Mouse (Mus musculus): ENCODE measurements around the gene Vmac. TPM values are rescaled to one million over a fixed set of nuclear protein-coding genes. Genes with fewer than 3 reads are reported as not detected.
A peak's percentile ranks its signal among the peaks of the same experiment; 100 is the strongest.

The Vmac gene
- polyA plus RNA-seq, 1 experiment, result 32.8 TPM

GRCm38 (mm10) chr17:56673647-56674416 lies 44.0 kb downstream of the Vmac start:
- Histone ChIP-seq H3K36me3 (ENCODE audit: control insufficient read depth, insufficient read depth, low read length) (no peaks in the 10 kb centered on the region), H3K27me3 (replicated peaks; ENCODE audit: control insufficient read depth, insufficient read depth, low read length) (no peaks in the 10 kb centered on the region), H3K4me3 (ENCODE audit: insufficient read depth, low read depth, low read length) (peak overlapping the region; percentile 88), H3K4me1 (ENCODE audit: control insufficient read depth, insufficient read depth, low read length) (no peaks in the 10 kb centered on the region), H3K27ac (ENCODE audit: insufficient read depth, low read depth, low read length) (no peak overlapping the region)
- no peak for DNase-seq
- under 1% methylated on average over 37 of the region's 37 CpGs for WGBS
- no peak for TF ChIP-seq POLR2A (IDR thresholded peaks at IDR 0.05; ENCODE audit: low read depth, low read length)

- Histone ChIP-seq H3K36me3 (ENCODE audit: control insufficient read depth, insufficient read depth, low read length) (no peaks in the 10 kb centered on the region), H3K27me3 (replicated peaks; ENCODE audit: control insufficient read depth, insufficient read depth, low read length) (no peaks in the 10 kb centered on the region), H3K4me3 (ENCODE audit: insufficient read depth, low read depth, low read length) (peak within 1 kb of the TSS; percentile 88), H3K4me1 (ENCODE audit: control insufficient read depth, insufficient read depth, low read length) (no peaks in the 10 kb centered on the region), H3K27ac (ENCODE audit: insufficient read depth, low read depth, low read length) (peak within 1 kb of the TSS; percentile 96)
- peak; percentile 99 for DNase-seq
- under 1% methylated on average over 66 of the region's 66 CpGs for WGBS
- peak; percentile 70 for TF ChIP-seq POLR2A (IDR thresholded peaks at IDR 0.05; ENCODE audit: low read depth, low read length)
- no peak for TF ChIP-seq CTCF (conservative IDR thresholded peaks at IDR 0.05; ENCODE audit: insufficient read depth, insufficient read length, low read depth, low read length)
Observed at GRCm38 (mm10) chr17:56672941-56673646, 44.7 kb downstream of the Vmac start, which contains the start of gene Ranbp3. Gene Ranbp3 (plus strand): TSS chr17:56673294.

GRCm38 (mm10) chr17:56669766-56670165 lies 48.1 kb downstream of the Vmac start:
- Histone ChIP-seq H3K27ac (ENCODE audit: insufficient read depth, low read depth, low read length) (no peak overlapping the region), H3K36me3 (ENCODE audit: control insufficient read depth, insufficient read depth, low read length) (no peaks in the 10 kb centered on the region), H3K4me3 (ENCODE audit: insufficient read depth, low read depth, low read length) (no peak overlapping the region), H3K4me1 (ENCODE audit: control insufficient read depth, insufficient read depth, low read length) (no peaks in the 10 kb centered on the region), H3K27me3 (replicated peaks; ENCODE audit: control insufficient read depth, insufficient read depth, low read length) (no peaks in the 10 kb centered on the region)
- no peak for DNase-seq
- 82% methylated on average over 8 of the region's 8 CpGs for WGBS
- TF ChIP-seq CTCF (conservative IDR thresholded peaks at IDR 0.05; ENCODE audit: insufficient read depth, insufficient read length, low read depth, low read length) (no peak), POLR2A (IDR thresholded peaks at IDR 0.05; ENCODE audit: low read depth, low read length) (no peak)

- H3K27ac ChIP-seq (ENCODE audit: insufficient read depth, low read depth, low read length), result no peak overlapping the region
- 3% methylated on average over 31 of the region's 31 CpGs for WGBS
Observed at GRCm38 (mm10) chr17:56668384-56669144, 49.3 kb downstream of the Vmac start.

GRCm38 (mm10) chr17:56667591-56667990 lies 50.2 kb downstream of the Vmac start:
- 78% methylated on average over 3 of the region's 3 CpGs for WGBS
- TF ChIP-seq CTCF (conservative IDR thresholded peaks at IDR 0.05; ENCODE audit: insufficient read depth, insufficient read length, low read depth, low read length) (no peak), POLR2A (IDR thresholded peaks at IDR 0.05; ENCODE audit: low read depth, low read length) (no peak)
- no peaks in the 10 kb centered on the region for H3K4me1 ChIP-seq (ENCODE audit: control insufficient read depth, insufficient read depth, low read length)
- H3K4me3 ChIP-seq (ENCODE audit: insufficient read depth, low read depth, low read length), result no peak overlapping the region
- no peak for DNase-seq
- H3K36me3 ChIP-seq (ENCODE audit: control insufficient read depth, insufficient read depth, low read length), result no peaks in the 10 kb centered on the region
- H3K27ac ChIP-seq (ENCODE audit: insufficient read depth, low read depth, low read length), result no peak overlapping the region
- no peaks in the 10 kb centered on the region for H3K27me3 ChIP-seq (replicated peaks; ENCODE audit: control insufficient read depth, insufficient read depth, low read length)

More at GRCm38 (mm10) chr17:56668384-56669144, 49.3 kb downstream of the Vmac start:
- TF ChIP-seq CTCF (conservative IDR thresholded peaks at IDR 0.05; ENCODE audit: insufficient read depth, insufficient read length, low read depth, low read length) (peak; percentile 89), POLR2A (IDR thresholded peaks at IDR 0.05; ENCODE audit: low read depth, low read length) (no peak)
- H3K4me3 ChIP-seq (ENCODE audit: insufficient read depth, low read depth, low read length), result peak overlapping the region; percentile 55
- no peaks in the 10 kb centered on the region for H3K27me3 ChIP-seq (replicated peaks; ENCODE audit: control insufficient read depth, insufficient read depth, low read length)
- H3K36me3 ChIP-seq (ENCODE audit: control insufficient read depth, insufficient read depth, low read length), result no peaks in the 10 kb centered on the region
- no peaks in the 10 kb centered on the region for H3K4me1 ChIP-seq (ENCODE audit: control insufficient read depth, insufficient read depth, low read length)
- peak; percentile 85 for DNase-seq

- no peak overlapping the region for H3K4me3 ChIP-seq (ENCODE audit: insufficient read depth, low read depth, low read length)
- WGBS, result 74% methylated on average over 4 of the region's 4 CpGs
- no peaks in the 10 kb centered on the region for H3K27me3 ChIP-seq (replicated peaks; ENCODE audit: control insufficient read depth, insufficient read depth, low read length)
- no peaks in the 10 kb centered on the region for H3K36me3 ChIP-seq (ENCODE audit: control insufficient read depth, insufficient read depth, low read length)
- no peak for TF ChIP-seq CTCF (conservative IDR thresholded peaks at IDR 0.05; ENCODE audit: insufficient read depth, insufficient read length, low read depth, low read length)
- TF ChIP-seq POLR2A (IDR thresholded peaks at IDR 0.05; ENCODE audit: low read depth, low read length), result no peak
- no peaks in the 10 kb centered on the region for H3K4me1 ChIP-seq (ENCODE audit: control insufficient read depth, insufficient read depth, low read length)
- H3K27ac ChIP-seq (ENCODE audit: insufficient read depth, low read depth, low read length), result no peak overlapping the region
- no peak for DNase-seq
Observed at GRCm38 (mm10) chr17:56666384-56666783, 51.4 kb downstream of the Vmac start.
